Mouse (Mus musculus) myocyte (in vitro differentiated cells): ENCODE results near the gene Actl10. TPM values are rescaled to one million over a fixed set of nuclear protein-coding genes. Genes with fewer than 3 reads are reported as not detected.
A peak's percentile ranks its signal among the peaks of the same experiment; 100 is the strongest.

Experiments used
- H3K27me3 ChIP-seq: one replicate; pipeline ENCODE4 v1.6.1; 2011; ENCODE audit not compliant: control insufficient read depth, insufficient read depth, insufficient read length
- H3K36me3 ChIP-seq: one replicate; pipeline ENCODE4 v1.6.1; 2011; ENCODE audit not compliant: control insufficient read depth, insufficient read depth
- H3K4me2 ChIP-seq: one replicate; pipeline ENCODE4 v1.6.1; 2011; ENCODE audit warnings: low read depth, control low read depth
- H3K4me3 ChIP-seq: one replicate; pipeline ENCODE4 v1.5.1; 2011; ENCODE audit warnings: mild to moderate bottlenecking, control low read depth, moderate library complexity
- H3K79me2 ChIP-seq: one replicate; pipeline ENCODE4 v1.6.1; 2011; ENCODE audit not compliant: control insufficient read depth, insufficient read depth
- H3ac ChIP-seq: one replicate; pipeline ENCODE4 v1.6.1; 2011; ENCODE audit not compliant: control insufficient read depth, insufficient read length
- CEBPB ChIP-seq: IDR thresholded peaks from 2 replicates; pipeline ENCODE4 v1.6.1; 2011; ENCODE audit warnings: mild to moderate bottlenecking, moderate library complexity; ENCODE audit not compliant: poor library complexity, insufficient read depth, severe bottlenecking
- E2F4 ChIP-seq: IDR thresholded peaks from one replicate; pipeline ENCODE4 v1.6.1; 2011; ENCODE audit warnings: mild to moderate bottlenecking, control low read depth, moderate library complexity; ENCODE audit not compliant: insufficient read depth
- MAX ChIP-seq: IDR thresholded peaks from one replicate; pipeline ENCODE4 v1.6.1; 2011; ENCODE audit warnings: low read depth, mild to moderate bottlenecking, control low read depth
- MYOD1 ChIP-seq, 3 experiments: IDR thresholded peaks; one replicate each; pipeline ENCODE4 v1.6.1; 2011; ENCODE audit warnings: control low read depth in 2 of 3, low read depth in 2 of 3, mild to moderate bottlenecking in 2 of 3, moderate library complexity in 1 of 3; ENCODE audit not compliant: insufficient read length in 2 of 3, control insufficient read depth in 1 of 3
- MYOG ChIP-seq, 3 experiments: IDR thresholded peaks; one replicate each; pipeline ENCODE4 v1.6.1; 2011; ENCODE audit warnings: control low read depth in 2 of 3, low read depth in 2 of 3, mild to moderate bottlenecking in 2 of 3; ENCODE audit not compliant: insufficient read length in 2 of 3, control insufficient read depth in 1 of 3, insufficient read depth in 1 of 3
- POLR2A ChIP-seq: IDR thresholded peaks from one replicate; pipeline ENCODE4 v1.6.1; 2011; ENCODE audit warnings: low read depth, mild to moderate bottlenecking, control low read depth, moderate library complexity; ENCODE audit not compliant: insufficient read length
- POLR2AphosphoS2 ChIP-seq: IDR thresholded peaks from one replicate; pipeline ENCODE4 v1.6.1; 2011; ENCODE audit warnings: low read depth, control low read depth; ENCODE audit not compliant: insufficient read length
- REST ChIP-seq: IDR thresholded peaks from one replicate; pipeline ENCODE4 v1.6.1; 2011; ENCODE audit warnings: mild to moderate bottlenecking, control low read depth, moderate library complexity; ENCODE audit not compliant: insufficient read depth, insufficient read length
- SRF ChIP-seq: IDR thresholded peaks from one replicate; pipeline ENCODE4 v1.6.1; 2011; ENCODE audit warnings: low read depth; ENCODE audit not compliant: control insufficient read depth, insufficient read length
- TCF12 ChIP-seq: IDR thresholded peaks from one replicate; pipeline ENCODE4 v1.6.1; 2011; ENCODE audit warnings: mild to moderate bottlenecking, control low read depth; ENCODE audit not compliant: poor library complexity, insufficient read depth, severe bottlenecking
- TCF3 ChIP-seq: IDR thresholded peaks from one replicate; pipeline ENCODE4 v1.6.1; 2011; ENCODE audit warnings: low read depth, control low read depth; ENCODE audit not compliant: insufficient read length
- USF1 ChIP-seq: IDR thresholded peaks from one replicate; pipeline ENCODE4 v1.6.1; 2011; ENCODE audit warnings: low read depth, mild to moderate bottlenecking, control low read depth, moderate library complexity
- polyA plus RNA-seq: library from polyadenylated mRNA; unstranded; fragments of >200 nt; fragmentation: generic; extraction: Trizol; gene quantifications from one replicate; pipeline ENCODE4 v1.2.1, GENCODE M21; 2012; ENCODE audit warnings: missing spikeins

Gene Actl10
- polyA plus RNA-seq, 1 experiment, result 0.17 TPM

- Histone ChIP-seq H3K79me2 (no peaks in the 10 kb centered on the region), H3ac (no peak overlapping the region), H3K4me2 (no peak overlapping the region), H3K36me3 (no peaks in the 10 kb centered on the region), H3K4me3 (no peak overlapping the region), H3K27me3 (no peaks in the 10 kb centered on the region)
- no peak for TF ChIP-seq CEBPB
- no peak for TF ChIP-seq MYOD1 (IDR thresholded peaks at IDR 0.05; ENCODE audit: control insufficient read depth in 1 of 3, insufficient read length in 2 of 3, low read depth in 2 of 3)
- TF ChIP-seq USF1, result no peak
- TF ChIP-seq SRF, result no peak
- TF ChIP-seq TCF12, result no peak
- no peak for TF ChIP-seq E2F4
- no peak for TF ChIP-seq MYOG (IDR thresholded peaks at IDR 0.05; ENCODE audit: control insufficient read depth in 1 of 3, insufficient read depth in 1 of 3, insufficient read length in 2 of 3, low read depth in 2 of 3)
These were observed 11.9 kb upstream of the Actl10 start for GRCm38 (mm10) chr2:154539720-154540119.

GRCm38 (mm10) chr2:154541630-154542029 is 9.9 kb upstream of the Actl10 start:
- Histone ChIP-seq H3K36me3 (no peaks in the 10 kb centered on the region), H3ac (no peak overlapping the region), H3K4me2 (no peak overlapping the region), H3K4me3 (no peak overlapping the region), H3K27me3 (no peaks in the 10 kb centered on the region), H3K79me2 (no peaks in the 10 kb centered on the region)
- TF ChIP-seq TCF12, result no peak
- TF ChIP-seq MAX, result no peak
- no peak for TF ChIP-seq MYOG (IDR thresholded peaks at IDR 0.05; ENCODE audit: control insufficient read depth in 1 of 3, insufficient read depth in 1 of 3, insufficient read length in 2 of 3, low read depth in 2 of 3)

GRCm38 (mm10) chr2:154543567-154544347 is 7.8 kb upstream of the Actl10 start:
- Histone ChIP-seq H3K27me3 (no peaks in the 10 kb centered on the region), H3K79me2 (no peaks in the 10 kb centered on the region), H3ac (no peak overlapping the region), H3K4me3 (no peak overlapping the region), H3K4me2 (no peak overlapping the region), H3K36me3 (no peaks in the 10 kb centered on the region)
- TF ChIP-seq MYOD1 (IDR thresholded peaks at IDR 0.05; ENCODE audit: control insufficient read depth in 1 of 3, insufficient read length in 2 of 3, low read depth in 2 of 3), result no peak
- TF ChIP-seq USF1, result no peak
- no peak for TF ChIP-seq CEBPB
- TF ChIP-seq TCF3, result no peak
- no peak for TF ChIP-seq POLR2A
- no peak for TF ChIP-seq MAX
- TF ChIP-seq MYOG (IDR thresholded peaks at IDR 0.05; ENCODE audit: control insufficient read depth in 1 of 3, insufficient read depth in 1 of 3, insufficient read length in 2 of 3, low read depth in 2 of 3), result no peak
- no peak for TF ChIP-seq E2F4
- no peak for TF ChIP-seq POLR2AphosphoS2

- TF ChIP-seq MYOD1 (IDR thresholded peaks at IDR 0.05; ENCODE audit: control insufficient read depth in 1 of 3, insufficient read length in 2 of 3, low read depth in 2 of 3), result no peak
- TF ChIP-seq CEBPB, result no peak
- TF ChIP-seq MAX, result no peak
- TF ChIP-seq REST, result no peak
- TF ChIP-seq SRF, result no peak
- no peak for TF ChIP-seq TCF3
- no peak for TF ChIP-seq POLR2A
- no peak for TF ChIP-seq MYOG (IDR thresholded peaks at IDR 0.05; ENCODE audit: control insufficient read depth in 1 of 3, insufficient read depth in 1 of 3, insufficient read length in 2 of 3, low read depth in 2 of 3)
- TF ChIP-seq USF1, result no peak
- no peak for TF ChIP-seq E2F4
- no peak for TF ChIP-seq TCF12
- no peak for TF ChIP-seq POLR2AphosphoS2
- Histone ChIP-seq H3K79me2 (no peaks in the 10 kb centered on the region), H3ac (no peak within 1 kb of the TSS)
These were observed 4.9 kb upstream of the Actl10 start, which contains the start of gene 1700003F12Rik for GRCm38 (mm10) chr2:154546711-154547110. Gene 1700003F12Rik (plus strand): TSS chr2:154547085.

GRCm38 (mm10) chr2:154548688-154549087 is 2.9 kb upstream of the Actl10 start:
- H3K36me3 ChIP-seq, result no peaks in the 10 kb centered on the region
- no peaks in the 10 kb centered on the region for H3K79me2 ChIP-seq
- H3K4me2 ChIP-seq, result peak overlapping the region; percentile 77
- no peak overlapping the region for H3ac ChIP-seq
- TF ChIP-seq MYOG (IDR thresholded peaks at IDR 0.05; ENCODE audit: control insufficient read depth in 1 of 3, insufficient read depth in 1 of 3, insufficient read length in 2 of 3, low read depth in 2 of 3) (no peak), CEBPB (no peak), USF1 (peak; percentile 81), POLR2A (peak; percentile 45), E2F4 (no peak), MYOD1 (IDR thresholded peaks at IDR 0.05; ENCODE audit: control insufficient read depth in 1 of 3, insufficient read length in 2 of 3, low read depth in 2 of 3) (no peak), POLR2AphosphoS2 (no peak), REST (no peak), SRF (no peak)
- H3K27me3 ChIP-seq, result no peaks in the 10 kb centered on the region
- peak overlapping the region; percentile 40 for H3K4me3 ChIP-seq

More at GRCm38 (mm10) chr2:154546711-154547110, 4.9 kb upstream of the Actl10 start, which contains the start of gene 1700003F12Rik:
- H3K36me3 ChIP-seq, result no peaks in the 10 kb centered on the region
- H3K4me3 ChIP-seq, result no peak within 1 kb of the TSS
- H3K27me3 ChIP-seq, result no peaks in the 10 kb centered on the region
- no peak within 1 kb of the TSS for H3K4me2 ChIP-seq
